Mouse (Mus musculus) kidney, embryonic 15.5 days (tissue): ENCODE measurements around the gene Aqr. TPM values are rescaled to one million over a fixed set of nuclear protein-coding genes. Genes with fewer than 3 reads are reported as not detected.
A peak's percentile ranks its signal among the peaks of the same experiment; 100 is the strongest.

ENCODE experiments used
- ATAC-seq: fragments of 200-750 bp; cut with Nextera tagmentation; replicated peaks from 2 replicates; pipeline ENCODE4 v1.8.0; 2017; ENCODE audit warnings: moderate TSS enrichment; ENCODE audit not compliant: low FRiP score
- H3K27ac ChIP-seq: fragments of 300-500 bp; sonication (generic); 2 replicates; pipeline ENCODE4 v1.5.1; 2015; ENCODE audit warnings: mild to moderate bottlenecking, inconsistent platforms
- H3K27me3 ChIP-seq: fragments of 300-500 bp; sonication (generic); 2 replicates; pipeline ENCODE4 v1.6.1; 2015; ENCODE audit warnings: inconsistent platforms
- H3K36me3 ChIP-seq: fragments of 300-500 bp; sonication (generic); 2 replicates; pipeline ENCODE4 v1.6.1; 2015; ENCODE audit warnings: inconsistent platforms
- H3K4me1 ChIP-seq: fragments of 300-500 bp; sonication (generic); 2 replicates; pipeline ENCODE4 v1.6.1; 2015; ENCODE audit warnings: inconsistent platforms
- H3K4me2 ChIP-seq: fragments of 300-500 bp; sonication (generic); 2 replicates; pipeline ENCODE4 v1.6.1; 2015; ENCODE audit warnings: moderate library complexity, mild to moderate bottlenecking, inconsistent platforms
- H3K4me3 ChIP-seq: fragments of 300-500 bp; sonication (generic); replicated peaks from 2 replicates; pipeline ENCODE4 v1.5.1; 2015; ENCODE audit warnings: mild to moderate bottlenecking, inconsistent platforms
- H3K9ac ChIP-seq: fragments of 300-500 bp; sonication (generic); 2 replicates; pipeline ENCODE4 v1.6.1; 2015; ENCODE audit warnings: mild to moderate bottlenecking, inconsistent platforms
- H3K9me3 ChIP-seq: fragments of 300-500 bp; sonication (generic); replicated peaks from 2 replicates; pipeline ENCODE4 v1.6.1; 2016; ENCODE audit warnings: inconsistent platforms
- WGBS: fragments of 180-500 bp; shearing (Covaris S2); methylation state at CpG from one replicate; pipeline ENCODE4 v1.1.7; 2015; ENCODE audit warnings: mixed read lengths; 5-methylcytosine and 5-hydroxymethylcytosine counted together
- polyA plus RNA-seq: library from polyadenylated mRNA; unstranded; fragments of >200 nt; fragmentation: Nextera tagmentation; extraction: Ambion mirVana; gene quantifications from 2 replicates; pipeline ENCODE4 v1.2.1, GENCODE M21; 2015

The Aqr gene
- polyA plus RNA-seq, 1 experiment from 2014 or later: 43.8 TPM

DNA sequence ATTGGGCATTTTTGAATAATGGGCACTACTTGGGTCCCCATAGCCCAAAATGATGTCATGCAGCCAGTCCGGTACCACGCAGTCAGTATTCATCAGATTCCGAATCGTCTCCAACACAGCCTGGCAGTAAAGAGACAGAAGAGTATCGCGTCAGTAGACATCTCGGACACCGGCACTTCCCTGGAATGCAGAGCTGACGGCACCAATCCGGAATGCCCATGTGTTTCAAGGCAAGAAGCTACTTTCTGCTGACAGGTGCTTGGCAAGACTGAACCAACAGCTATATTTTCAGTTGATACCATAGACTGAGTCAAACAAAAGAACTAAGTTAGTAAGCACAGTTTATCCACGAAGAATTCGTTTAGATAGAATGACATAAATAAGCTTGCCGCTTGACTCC is 56.2 kb downstream of the Aqr start:
- H3K4me2 ChIP-seq: no peak overlapping the region
- WGBS: 96% methylated on average over 13 of the region's 13 CpGs
- H3K27ac ChIP-seq: no peak overlapping the region
- no peak for ATAC-seq
- H3K27me3 ChIP-seq: no peaks in the 10 kb centered on the region
- no peaks in the 10 kb centered on the region for H3K9me3 ChIP-seq
- H3K36me3 ChIP-seq: peaks cover 89% of the 10 kb centered on the region
- no peak overlapping the region for H3K4me3 ChIP-seq
- no peaks in the 10 kb centered on the region for H3K4me1 ChIP-seq
- H3K9ac ChIP-seq: no peak overlapping the region

- Histone ChIP-seq H3K4me3 (no peak overlapping the region), H3K9me3 (no peaks in the 10 kb centered on the region), H3K36me3 (peaks cover 81% of the 10 kb centered on the region), H3K27me3 (no peaks in the 10 kb centered on the region), H3K27ac (no peak overlapping the region), H3K4me2 (no peak overlapping the region), H3K9ac (no peak overlapping the region), H3K4me1 (no peaks in the 10 kb centered on the region)
- 90% methylated on average over 4 of the region's 4 CpGs for WGBS
- no peak for ATAC-seq
These were observed 63.5 kb downstream of the Aqr start for GRCm38 (mm10) chr2:114123304-114123703.

DNA sequence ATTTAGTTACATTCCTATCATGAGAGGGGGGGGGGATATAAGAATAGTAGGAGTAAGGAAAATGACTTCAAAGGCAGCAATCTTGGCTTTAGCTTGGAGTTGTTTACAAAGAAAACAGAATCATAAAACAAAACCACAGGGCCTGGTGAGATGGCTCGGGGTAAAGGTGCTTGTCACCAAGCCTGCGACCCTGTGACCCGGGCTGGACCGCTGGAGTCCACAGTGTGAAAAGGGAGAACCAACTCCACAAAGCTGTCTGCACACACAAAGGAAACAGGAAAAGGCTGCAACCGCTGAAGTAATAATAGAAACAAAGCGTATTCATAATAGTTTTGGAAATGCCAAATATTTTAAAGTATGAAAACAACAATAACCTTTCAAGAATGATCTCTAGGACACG is 67.4 kb downstream of the Aqr start:
- no peaks in the 10 kb centered on the region for H3K9me3 ChIP-seq
- peaks cover 72% of the 10 kb centered on the region for H3K36me3 ChIP-seq
- no peak for ATAC-seq
- no peak overlapping the region for H3K4me2 ChIP-seq
- no peak overlapping the region for H3K27ac ChIP-seq
- WGBS: 43% methylated on average over 7 of the region's 7 CpGs
- no peaks in the 10 kb centered on the region for H3K27me3 ChIP-seq
- H3K9ac ChIP-seq: no peak overlapping the region
- H3K4me3 ChIP-seq: no peak overlapping the region
- no peaks in the 10 kb centered on the region for H3K4me1 ChIP-seq

DNA sequence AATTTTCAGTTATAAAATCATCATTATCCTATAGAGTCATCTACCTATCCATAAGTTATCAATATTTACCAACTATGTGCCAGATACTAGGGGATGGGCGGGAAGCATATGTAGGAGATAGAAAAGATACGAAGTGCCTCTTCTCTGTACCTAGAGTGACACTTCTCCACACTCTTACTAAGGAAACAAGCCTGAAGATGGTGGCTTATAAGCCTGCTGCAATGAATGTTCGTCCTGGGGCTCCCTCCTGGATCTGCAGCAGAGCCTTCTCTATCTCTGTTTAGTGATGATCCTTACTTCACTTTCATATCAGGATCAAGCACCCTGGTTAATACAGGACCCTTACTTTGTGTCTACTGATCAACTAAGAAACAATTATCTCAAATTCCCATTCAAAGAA is 69.2 kb downstream of the Aqr start:
- Histone ChIP-seq H3K27ac (no peak overlapping the region), H3K9ac (no peak overlapping the region), H3K4me1 (no peaks in the 10 kb centered on the region), H3K4me2 (no peak overlapping the region), H3K4me3 (no peak overlapping the region), H3K27me3 (no peaks in the 10 kb centered on the region), H3K9me3 (no peaks in the 10 kb centered on the region), H3K36me3 (peaks cover 72% of the 10 kb centered on the region)
- WGBS: 93% methylated on average over 3 of the region's 3 CpGs
- no peak for ATAC-seq

GRCm38 (mm10) chr2:114117235-114117634 is 69.6 kb downstream of the Aqr start:
- H3K36me3 ChIP-seq: peaks cover 75% of the 10 kb centered on the region
- no peak overlapping the region for H3K9ac ChIP-seq
- no peak overlapping the region for H3K4me3 ChIP-seq
- WGBS: 92% methylated on average over 3 of the region's 3 CpGs
- no peaks in the 10 kb centered on the region for H3K4me1 ChIP-seq
- no peaks in the 10 kb centered on the region for H3K27me3 ChIP-seq
- ATAC-seq: no peak
- no peak overlapping the region for H3K27ac ChIP-seq
- H3K9me3 ChIP-seq: no peaks in the 10 kb centered on the region
- H3K4me2 ChIP-seq: no peak overlapping the region

DNA sequence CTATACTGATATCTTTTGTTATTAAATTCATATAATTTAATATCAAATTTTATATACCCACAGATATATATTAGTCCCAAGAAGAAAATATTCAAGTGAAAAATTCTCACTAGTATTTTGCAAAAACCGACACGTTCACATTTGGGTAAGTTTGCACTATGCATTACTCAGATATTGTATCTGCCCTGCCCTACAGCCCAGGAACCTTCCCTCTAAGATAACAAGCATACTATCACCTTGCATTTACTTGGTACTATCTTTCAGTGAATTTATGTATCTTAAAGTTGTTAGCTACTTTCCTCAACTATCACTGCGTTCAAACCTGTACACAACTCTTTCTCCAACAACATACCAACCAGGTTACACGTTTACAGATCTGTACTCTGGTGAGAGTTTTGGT is 71.3 kb downstream of the Aqr start:
- no peak for ATAC-seq
- Histone ChIP-seq H3K27ac (no peak overlapping the region), H3K9me3 (no peaks in the 10 kb centered on the region), H3K4me3 (no peak overlapping the region), H3K9ac (no peak overlapping the region), H3K36me3 (peaks cover 69% of the 10 kb centered on the region), H3K4me1 (no peaks in the 10 kb centered on the region), H3K4me2 (no peak overlapping the region), H3K27me3 (no peaks in the 10 kb centered on the region)
- 94% methylated on average over 4 of the region's 4 CpGs for WGBS

DNA sequence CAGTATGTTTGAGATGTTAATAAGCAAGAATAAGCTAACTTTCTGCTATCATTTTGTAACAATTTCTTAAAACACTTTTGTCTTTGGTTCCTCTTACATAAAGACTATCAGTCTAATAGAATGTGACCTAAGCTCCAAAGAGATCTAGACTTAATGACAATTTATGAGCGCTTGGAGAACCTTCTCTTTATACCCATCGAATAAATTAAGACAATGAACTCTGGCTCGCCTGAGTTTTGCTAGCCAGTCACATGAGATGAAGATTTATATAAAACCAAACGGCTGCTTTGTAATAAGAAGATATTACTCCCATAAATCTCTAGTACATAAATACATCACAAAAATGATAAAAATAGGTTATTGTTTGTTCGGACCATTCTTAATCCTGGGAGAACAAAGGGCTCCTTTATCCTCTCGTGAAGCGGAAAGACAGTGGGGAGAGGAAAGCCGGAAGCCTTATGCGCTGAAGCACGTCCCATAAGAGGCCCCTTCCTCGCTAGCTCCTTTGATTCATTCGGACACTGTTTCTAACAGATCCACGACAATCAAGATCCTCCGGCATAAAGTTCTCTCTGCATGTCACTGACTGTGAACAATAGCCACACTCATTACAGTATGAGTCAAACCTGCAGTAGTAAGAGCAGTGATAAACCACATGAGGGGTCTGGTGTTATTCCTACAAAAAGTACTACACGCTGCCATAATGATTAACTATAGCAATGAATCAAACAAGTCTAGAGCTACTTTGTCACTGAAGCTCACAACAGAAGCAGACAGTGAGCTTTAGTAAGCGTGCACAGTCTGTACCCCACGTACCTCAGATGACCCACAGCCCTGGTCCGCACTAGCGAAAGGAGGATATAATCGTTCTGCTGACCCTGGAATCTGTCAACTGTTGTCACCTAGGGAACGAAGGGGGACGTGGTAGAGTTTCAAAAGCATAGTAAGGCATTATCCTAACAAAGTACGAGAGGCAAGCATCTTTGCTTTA is 79.2 kb downstream of the Aqr start:
- Histone ChIP-seq H3K4me2 (no peak overlapping the region), H3K36me3 (peaks cover 84% of the 10 kb centered on the region), H3K9ac (no peak overlapping the region), H3K4me1 (no peaks in the 10 kb centered on the region), H3K27me3 (no peaks in the 10 kb centered on the region), H3K27ac (no peak overlapping the region), H3K4me3 (no peak overlapping the region), H3K9me3 (no peaks in the 10 kb centered on the region)
- 39% methylated on average over 23 of the region's 23 CpGs for WGBS
- peak; percentile 78; the same call in 1 of the 2 replicates for ATAC-seq

GRCm38 (mm10) chr2:114106383-114106782 is 80.4 kb downstream of the Aqr start:
- H3K27ac ChIP-seq: no peak overlapping the region
- H3K4me1 ChIP-seq: no peaks in the 10 kb centered on the region
- no peak for ATAC-seq
- WGBS: 86% methylated on average over 8 of the region's 8 CpGs
- H3K9ac ChIP-seq: no peak overlapping the region
- no peak overlapping the region for H3K4me2 ChIP-seq
- no peaks in the 10 kb centered on the region for H3K27me3 ChIP-seq
- H3K9me3 ChIP-seq: no peaks in the 10 kb centered on the region
- H3K4me3 ChIP-seq: no peak overlapping the region
- peaks cover 85% of the 10 kb centered on the region for H3K36me3 ChIP-seq

- peaks cover 78% of the 10 kb centered on the region for H3K36me3 ChIP-seq
- no peak for ATAC-seq
- H3K4me1 ChIP-seq: no peaks in the 10 kb centered on the region
- 87% methylated on average over 3 of the region's 3 CpGs for whole genome bisulfite sequencing
- H3K27me3 ChIP-seq: no peaks in the 10 kb centered on the region
- H3K9me3 ChIP-seq: no peaks in the 10 kb centered on the region
- H3K4me2 ChIP-seq: no peak overlapping the region
- H3K4me3 ChIP-seq: no peak overlapping the region
- H3K9ac ChIP-seq: no peak overlapping the region
- no peak overlapping the region for H3K27ac ChIP-seq
These were observed 84.4 kb downstream of the Aqr start for GRCm38 (mm10) chr2:114102471-114102870.

DNA sequence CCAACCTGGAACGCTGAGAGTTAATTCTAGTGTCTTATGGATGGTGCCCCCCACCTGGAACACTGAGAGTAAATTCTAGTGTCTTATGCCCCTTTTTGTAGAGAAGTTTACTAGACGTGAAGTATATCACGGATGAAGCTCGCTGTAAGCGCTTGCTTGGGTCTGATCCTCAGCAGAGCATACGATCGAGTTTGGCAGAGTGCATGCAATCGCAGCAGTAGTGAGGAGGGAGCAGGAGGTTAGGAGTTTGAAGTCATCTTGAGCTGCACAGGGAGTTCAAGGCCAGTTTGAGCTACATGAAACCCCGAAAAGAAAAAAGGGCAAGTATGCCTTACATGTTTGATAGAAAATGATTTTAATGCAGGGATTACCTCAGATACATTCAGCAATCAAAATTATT is 86.0 kb downstream of the Aqr start:
- Histone ChIP-seq H3K4me2 (no peak overlapping the region), H3K27ac (no peak overlapping the region), H3K4me3 (no peak overlapping the region), H3K36me3 (peaks cover 67% of the 10 kb centered on the region), H3K27me3 (no peaks in the 10 kb centered on the region), H3K9me3 (no peaks in the 10 kb centered on the region), H3K4me1 (no peaks in the 10 kb centered on the region), H3K9ac (no peak overlapping the region)
- WGBS: 94% methylated on average over 9 of the region's 9 CpGs
- ATAC-seq: no peak

DNA sequence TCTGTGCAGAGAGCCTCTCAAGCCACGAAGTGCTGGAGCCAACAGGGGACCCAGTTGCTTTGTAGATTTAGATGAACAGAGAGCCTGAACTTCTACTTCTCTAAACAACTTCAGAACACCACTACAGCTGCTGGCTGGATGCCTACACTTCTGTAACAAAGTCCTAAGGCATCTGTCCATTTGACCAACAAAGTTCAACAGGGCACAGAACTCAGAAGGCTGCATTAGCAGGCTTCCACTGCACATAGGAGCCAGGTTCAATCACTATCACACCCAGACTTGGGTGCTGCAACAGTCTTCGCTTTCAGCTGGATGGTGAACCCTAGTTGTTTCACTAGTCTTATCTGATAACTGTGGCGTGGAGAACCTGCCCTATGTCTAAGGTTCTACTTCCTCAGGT is 87.0 kb downstream of the Aqr start:
- no peak for ATAC-seq
- WGBS: 92% methylated on average over 3 of the region's 3 CpGs
- H3K36me3 ChIP-seq: peaks cover 57% of the 10 kb centered on the region

GRCm38 (mm10) chr2:114099109-114099508 is 87.7 kb downstream of the Aqr start:
- H3K9me3 ChIP-seq: no peaks in the 10 kb centered on the region
- no peak overlapping the region for H3K27ac ChIP-seq
- ATAC-seq: no peak
- no peaks in the 10 kb centered on the region for H3K27me3 ChIP-seq
- WGBS: 93% methylated on average over 5 of the region's 5 CpGs
- no peak overlapping the region for H3K4me3 ChIP-seq
- peaks cover 50% of the 10 kb centered on the region for H3K36me3 ChIP-seq
- no peaks in the 10 kb centered on the region for H3K4me1 ChIP-seq
- H3K4me2 ChIP-seq: no peak overlapping the region
- no peak overlapping the region for H3K9ac ChIP-seq

More for the DNA sequence above, 87.0 kb downstream of the Aqr start:
- Histone ChIP-seq H3K27ac (no peak overlapping the region), H3K9ac (no peak overlapping the region), H3K4me3 (no peak overlapping the region), H3K9me3 (no peaks in the 10 kb centered on the region), H3K27me3 (no peaks in the 10 kb centered on the region), H3K4me1 (no peaks in the 10 kb centered on the region), H3K4me2 (no peak overlapping the region)
